Mouse (Mus musculus): ENCODE measurements around the gene Ampd3.

DNA sequence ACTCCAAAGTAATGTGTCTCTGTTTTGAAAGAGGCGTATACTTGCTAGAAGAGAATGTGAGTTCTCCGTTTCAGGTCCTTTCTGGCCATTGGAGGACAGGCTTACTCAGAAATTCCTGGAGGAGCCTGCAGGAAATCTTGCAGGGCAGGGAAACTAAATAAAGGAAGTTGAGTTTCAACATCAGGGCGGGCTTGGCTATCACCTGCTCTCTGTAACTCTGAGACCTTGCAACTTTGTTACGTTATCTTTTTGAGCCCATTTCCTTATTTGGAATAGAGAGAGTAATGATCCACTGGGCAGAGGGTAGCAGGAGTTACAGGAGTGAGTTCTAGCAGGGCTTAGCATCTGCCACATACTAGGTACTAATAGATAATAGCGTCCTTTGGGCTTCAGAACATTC lies 92.1 kb downstream of the Ampd3 start:
- TF ChIP-seq POLR2A (IDR thresholded peaks at IDR 0.05; ENCODE audit: borderline replicate concordance, insufficient read depth, low read length) (no peak), CTCF (IDR thresholded peaks at IDR 0.05; ENCODE audit: borderline replicate concordance, insufficient read depth, low read depth, low read length) (no peak)
